Comparison of ENCODE assay signal across 8 mouse cellular contexts in genomic region chr9:22086012-22086411, GRCm38 (mm10). TPM values are rescaled to one million over a fixed set of nuclear protein-coding genes. Genes with fewer than 3 reads are reported as not detected.
DNase-seq lines count a peak whose midpoint lies in the region; ATAC-seq and TF ChIP-seq lines count a peak whose summit lies in the region.

No protein-coding gene starts in this region.

- peaks cover 9% of the 10 kb centered on the region for H3K4me1 ChIP-seq in heart, embryonic 15.5 days (replicated peaks)
- peaks cover 31% of the 10 kb centered on the region for H3K4me1 ChIP-seq in G1E (ENCODE audit: insufficient read depth, low read depth, low read length)
- H3K4me1 ChIP-seq in hindbrain, embryonic 10.5 days (replicated peaks), result peaks cover 16% of the 10 kb centered on the region
- H3K4me1 ChIP-seq in midbrain, embryonic 10.5 days, result peaks cover 15% of the 10 kb centered on the region

- H3K9ac ChIP-seq in heart, embryonic 15.5 days, result peak overlapping the region; percentile 86

- WGBS in heart, embryonic 15.5 days, result 65% methylated on average over 6 of the region's 6 CpGs
- 87% methylated on average over 6 of the region's 6 CpGs for WGBS in hindbrain, embryonic 10.5 days
- WGBS in midbrain, embryonic 10.5 days, result 85% methylated on average over 6 of the region's 6 CpGs

- peaks cover 5% of the 10 kb centered on the region; the same call in 1 of the 2 replicates for H3K36me3 ChIP-seq in heart, embryonic 15.5 days
- peaks cover 26% of the 10 kb centered on the region for H3K36me3 ChIP-seq in G1E (replicated peaks)
- peaks cover 12% of the 10 kb centered on the region; the same call in 1 of the 2 replicates for H3K36me3 ChIP-seq in hindbrain, embryonic 10.5 days
- H3K36me3 ChIP-seq in midbrain, embryonic 10.5 days, result peaks cover 6% of the 10 kb centered on the region; the same call in 1 of the 2 replicates

- no peak for DNase-seq in heart, postnatal 36 days
- DNase-seq in G1E (ENCODE audit: low spot score), result no peak
- DNase-seq in hindbrain, embryonic 10.5 days (ENCODE audit: low spot score), result no peak
- no peak for DNase-seq in midbrain, embryonic 10.5 days (ENCODE audit: low spot score)
- no peak for DNase-seq in embryo, embryonic 11 days
- no peak for DNase-seq in cerebellum, postnatal 36 days
- no peak for DNase-seq in adrenal gland, adult 2 months

- TF ChIP-seq CTCF in G1E (IDR thresholded peaks at IDR 0.05; ENCODE audit: low read depth, low read length), result no peak

- ATAC-seq in heart, embryonic 15.5 days (replicated peaks; ENCODE audit: insufficient number of reproducible peaks, insufficient read depth, low FRiP score, low read depth), result no peak
- no peak for ATAC-seq in G1E (ENCODE audit: extremely low read depth, insufficient number of reproducible peaks, low FRiP score, poor library complexity, severe bottlenecking)

- peak overlapping the region; percentile 88 for H3K4me2 ChIP-seq in heart, embryonic 15.5 days

- H3K4me3 ChIP-seq in heart, embryonic 15.5 days, result peak overlapping the region; percentile 93
- H3K4me3 ChIP-seq in G1E (ENCODE audit: low read depth, low read length), result peak overlapping the region; percentile 93
- H3K4me3 ChIP-seq in hindbrain, embryonic 10.5 days, result peak overlapping the region; percentile 86
- H3K4me3 ChIP-seq in midbrain, embryonic 10.5 days, result peak overlapping the region; percentile 76

- no peaks in the 10 kb centered on the region for H3K27me3 ChIP-seq in heart, embryonic 15.5 days
- no peaks in the 10 kb centered on the region for H3K27me3 ChIP-seq in G1E (ENCODE audit: insufficient read depth, low read length)
- H3K27me3 ChIP-seq in hindbrain, embryonic 10.5 days (ENCODE audit: insufficient read depth, poor library complexity, severe bottlenecking), result no peaks in the 10 kb centered on the region
- H3K27me3 ChIP-seq in midbrain, embryonic 10.5 days (ENCODE audit: low read depth, poor library complexity, severe bottlenecking), result no peaks in the 10 kb centered on the region

- H3K27ac ChIP-seq in heart, embryonic 15.5 days, result peak overlapping the region; percentile 82
- H3K27ac ChIP-seq in hindbrain, embryonic 10.5 days, result peak overlapping the region; percentile 86; the same call in 1 of the 2 replicates
- H3K27ac ChIP-seq in midbrain, embryonic 10.5 days (replicated peaks), result peak overlapping the region; percentile 81; the same call in 1 of the 2 replicates

- intact Hi-C loops in heart, postnatal 36 days (cut with DNase I), result loop anchor here (10.0 kb wide), 1 partner anchor 139 kb away; the partner anchor contains the start of gene Zfp809

- no peaks in the 10 kb centered on the region for H3K9me3 ChIP-seq in heart, embryonic 15.5 days (replicated peaks)
- H3K9me3 ChIP-seq in G1E (replicated peaks), result no peaks in the 10 kb centered on the region
- H3K9me3 ChIP-seq in hindbrain, embryonic 10.5 days, result no peaks in the 10 kb centered on the region
- H3K9me3 ChIP-seq in midbrain, embryonic 10.5 days (replicated peaks), result no peaks in the 10 kb centered on the region

RNA-seq across cellular contexts. Expression of gene Ecsit, which starts 0.8 kb away (rescaled TPM):
- polyA plus RNA-seq in heart, embryonic 15.5 days (2015; fragmentation: Nextera tagmentation; extraction: Ambion mirVana), result 55.0 and 62.4 TPM in 2 replicates
- 100 to 1,000 TPM; 103 to 106 TPM for total RNA-seq in heart, postnatal 36 days (2021)
- total RNA-seq in G1E (2014; fragmentation: Nextera tagmentation), result 18.2 and 25.4 TPM in 2 replicates
- total RNA-seq in G1E (2017), result 24.0 and 28.5 TPM in 2 replicates
- 33.2 and 43.2 TPM in 2 replicates for polyA plus RNA-seq in G1E (2012)
- 42.6 and 45.5 TPM in 2 replicates for polyA plus RNA-seq in hindbrain, embryonic 10.5 days (2016; fragmentation: Nextera tagmentation; extraction: Ambion mirVana)
- polyA plus RNA-seq in midbrain, embryonic 10.5 days (2016; fragmentation: Nextera tagmentation; extraction: Ambion mirVana), result 41.1 and 44.1 TPM in 2 replicates
- total RNA-seq in adrenal gland, adult 2 months (2021), result 10 to 100 TPM; 50.9 to 70.8 TPM
- 52.6 and 65.2 TPM in 2 replicates for polyA plus RNA-seq in adrenal gland, adult 2 months (2012; rRNA removed)

RNA-seq across cellular contexts. Expression of gene Cnn1, which starts 13.0 kb away (rescaled TPM):
- polyA plus RNA-seq in heart, embryonic 15.5 days (2015; fragmentation: Nextera tagmentation; extraction: Ambion mirVana), result 145 and 157 TPM in 2 replicates
- total RNA-seq in heart, postnatal 36 days (2021), result 1 to 10 TPM; 7.3 to 8.8 TPM
- total RNA-seq in G1E (2014; fragmentation: Nextera tagmentation), result not detected in 2 replicates
- total RNA-seq in G1E (2017), result 0.05 and 0.17 TPM in 2 replicates
- polyA plus RNA-seq in G1E (2012), result not detected in 2 replicates
- polyA plus RNA-seq in hindbrain, embryonic 10.5 days (2016; fragmentation: Nextera tagmentation; extraction: Ambion mirVana), result 2.4 TPM in 2 replicates
- polyA plus RNA-seq in midbrain, embryonic 10.5 days (2016; fragmentation: Nextera tagmentation; extraction: Ambion mirVana), result 1.0 and 3.0 TPM in 2 replicates
- total RNA-seq in adrenal gland, adult 2 months (2021), result 1 to 10 TPM in 1 of 2 experiments, under 1 TPM in 1; 0.58 to 3.8 TPM
- 1.1 and 1.8 TPM in 2 replicates for polyA plus RNA-seq in adrenal gland, adult 2 months (2012; rRNA removed)

RNA-seq across cellular contexts. Expression of gene Zfp653, which starts 14.8 kb away (rescaled TPM):
- polyA plus RNA-seq in heart, embryonic 15.5 days (2015; fragmentation: Nextera tagmentation; extraction: Ambion mirVana), result 8.5 and 11.3 TPM in 2 replicates
- 1 to 10 TPM; 4.4 to 5.2 TPM for total RNA-seq in heart, postnatal 36 days (2021)
- total RNA-seq in G1E (2014; fragmentation: Nextera tagmentation), result 7.3 and 10.5 TPM in 2 replicates
- total RNA-seq in G1E (2017), result 9.1 and 11.3 TPM in 2 replicates
- polyA plus RNA-seq in G1E (2012), result 19.0 and 22.4 TPM in 2 replicates
- 11.1 and 15.4 TPM in 2 replicates for polyA plus RNA-seq in hindbrain, embryonic 10.5 days (2016; fragmentation: Nextera tagmentation; extraction: Ambion mirVana)
- polyA plus RNA-seq in midbrain, embryonic 10.5 days (2016; fragmentation: Nextera tagmentation; extraction: Ambion mirVana), result 11.7 and 12.6 TPM in 2 replicates
- total RNA-seq in adrenal gland, adult 2 months (2021), result 1 to 10 TPM; 8.0 to 8.5 TPM
- polyA plus RNA-seq in adrenal gland, adult 2 months (2012; rRNA removed), result 19.3 and 20.7 TPM in 2 replicates

RNA-seq across cellular contexts. Expression of gene Gm49318, which starts 15.0 kb away (rescaled TPM):
- polyA plus RNA-seq in heart, embryonic 15.5 days (2015; fragmentation: Nextera tagmentation; extraction: Ambion mirVana), result not detected in 2 replicates
- total RNA-seq in heart, postnatal 36 days (2021), result not detected
- total RNA-seq in G1E (2014; fragmentation: Nextera tagmentation), result not detected in 2 replicates
- total RNA-seq in G1E (2017), result not detected in 2 replicates
- not detected in 2 replicates for polyA plus RNA-seq in G1E (2012)
- not detected in 2 replicates for polyA plus RNA-seq in hindbrain, embryonic 10.5 days (2016; fragmentation: Nextera tagmentation; extraction: Ambion mirVana)
- not detected in 2 replicates for polyA plus RNA-seq in midbrain, embryonic 10.5 days (2016; fragmentation: Nextera tagmentation; extraction: Ambion mirVana)
- total RNA-seq in adrenal gland, adult 2 months (2021), result not detected
- polyA plus RNA-seq in adrenal gland, adult 2 months (2012; rRNA removed), result not detected in 2 replicates

RNA-seq across cellular contexts. Expression of gene Elof1, which starts 31.0 kb away (rescaled TPM):
- polyA plus RNA-seq in heart, embryonic 15.5 days (2015; fragmentation: Nextera tagmentation; extraction: Ambion mirVana), result 96.9 and 115 TPM in 2 replicates
- 10 to 100 TPM; 37.1 to 37.8 TPM for total RNA-seq in heart, postnatal 36 days (2021)
- total RNA-seq in G1E (2014; fragmentation: Nextera tagmentation), result 88.3 and 119 TPM in 2 replicates
- total RNA-seq in G1E (2017), result 66.7 and 86.0 TPM in 2 replicates
- 90.8 and 98.4 TPM in 2 replicates for polyA plus RNA-seq in G1E (2012)
- polyA plus RNA-seq in hindbrain, embryonic 10.5 days (2016; fragmentation: Nextera tagmentation; extraction: Ambion mirVana), result 250 and 261 TPM in 2 replicates
- 251 and 265 TPM in 2 replicates for polyA plus RNA-seq in midbrain, embryonic 10.5 days (2016; fragmentation: Nextera tagmentation; extraction: Ambion mirVana)
- total RNA-seq in adrenal gland, adult 2 months (2021), result 10 to 100 TPM; 73.9 to 90.9 TPM
- 157 and 159 TPM in 2 replicates for polyA plus RNA-seq in adrenal gland, adult 2 months (2012; rRNA removed)

Comparison
In these comparisons a context has a peak if more than half of its experiments do, and no peak if none do; other contexts are left out.
1. RNA of gene Cnn1, which starts 13.0 kb away (polyA plus RNA-seq): 145 to 157 TPM in heart, embryonic 15.5 days; 2.4 TPM in hindbrain, embryonic 10.5 days, 1.1 to 1.8 TPM in adrenal gland, adult 2 months, 1.0 to 3.0 TPM in midbrain, embryonic 10.5 days and not detected in G1E; every median in the first group is over 10 times any median in the second.
2. Peak in every context shown above with its lines, with median percentiles within 50 percentile points of each other: H3K27ac ChIP-seq and H3K4me3 ChIP-seq.